Mouse (Mus musculus) heart, adult 11 months (tissue): ENCODE measurements around the gene Abcc4.
A peak's percentile ranks its signal among the peaks of the same experiment; 100 is the strongest.

ENCODE experiments used
- DNase-seq: peaks from one replicate; pipeline ENCODE4 v3.0.0; 2022

Abcc4 gene

DNA sequence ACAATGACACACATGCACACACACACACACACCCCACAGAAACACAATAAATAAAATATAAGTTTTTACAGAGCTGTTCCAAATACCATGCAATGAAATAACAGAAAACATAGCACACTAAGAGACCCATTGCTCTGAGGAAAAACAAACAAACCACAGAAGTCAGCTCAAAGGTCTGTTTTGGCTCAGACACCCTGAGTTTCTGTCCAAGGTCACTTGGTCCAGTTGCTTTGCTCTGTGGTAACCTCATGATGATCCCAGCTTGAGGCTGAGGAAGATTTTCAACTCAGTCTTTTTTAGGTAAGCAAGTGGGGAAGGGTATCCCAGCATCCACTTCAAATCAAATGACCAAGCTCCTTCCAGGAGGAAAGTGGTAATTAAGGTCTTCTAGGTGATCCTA lies 4.9 kb upstream of the Abcc4 start:
- DNase-seq = no peak

- DNase-seq = peak; percentile 98
Observed at GRCm38 (mm10) chr14:118709736-118710135, 3.7 kb upstream of the Abcc4 start.

GRCm38 (mm10) chr14:118708126-118708525 lies 2.1 kb upstream of the Abcc4 start:
- DNase-seq = no peak

DNA sequence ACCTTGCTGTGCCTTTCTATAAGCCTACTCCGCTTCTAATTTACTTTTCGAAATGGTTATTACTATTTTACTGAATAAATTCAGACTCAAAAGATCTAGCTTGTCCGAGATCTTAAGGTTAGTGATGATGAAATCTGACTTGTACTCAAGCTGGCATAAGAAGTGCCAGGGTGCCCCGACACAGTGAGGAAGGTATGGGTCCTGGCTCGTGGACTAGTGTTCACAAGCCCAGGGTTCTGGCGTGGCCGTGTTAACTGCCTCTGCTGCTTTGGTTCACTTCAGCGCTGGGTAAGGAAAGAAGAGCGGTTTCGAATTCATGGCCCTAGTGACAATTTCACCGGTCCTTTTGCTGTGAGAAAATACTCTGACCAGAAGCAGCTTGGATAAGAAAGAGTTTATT lies 943 bp upstream of the Abcc4 start:
- DNase-seq = no peak

DNA sequence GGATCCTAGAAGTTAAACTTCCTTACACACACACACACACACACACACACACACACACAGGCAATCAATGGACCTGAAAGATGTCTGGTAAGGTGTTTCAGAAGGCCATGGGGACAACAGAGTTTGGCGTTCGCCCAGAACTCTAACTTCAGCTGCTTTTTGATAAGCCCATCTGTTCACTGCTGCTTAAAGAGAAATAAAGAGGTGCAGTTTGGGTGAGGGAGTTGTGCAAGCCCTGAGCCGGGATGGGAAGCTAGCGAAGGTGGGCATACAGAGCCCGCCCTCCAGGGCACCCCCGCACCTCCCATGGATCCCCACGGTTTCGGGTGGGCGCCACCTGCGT lies 583 bp downstream of the Abcc4 start:
- DNase-seq = no peak

DNA sequence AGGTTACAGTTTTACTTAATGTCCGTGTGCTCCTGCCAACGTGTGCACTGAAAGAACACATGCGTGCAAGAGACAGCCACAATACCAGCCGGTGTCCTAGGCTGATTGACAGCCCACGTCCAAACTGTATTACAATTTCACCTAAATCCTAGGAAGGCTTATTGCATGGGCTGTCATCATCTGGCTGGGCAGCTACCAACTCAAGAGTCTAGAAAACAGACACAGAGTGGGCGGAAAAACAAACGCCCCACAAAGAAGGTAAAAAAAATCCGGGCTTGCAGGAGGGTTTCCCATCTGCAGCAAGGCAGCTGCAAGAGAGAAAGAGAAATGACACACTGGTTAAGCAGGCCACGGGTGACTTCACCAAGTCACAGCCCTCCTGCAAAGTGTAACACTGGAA lies 2.7 kb downstream of the Abcc4 start:
- DNase-seq = no peak

- DNase-seq = no peak
Observed at GRCm38 (mm10) chr14:118701991-118702608, 3.9 kb downstream of the Abcc4 start.

- no peak for DNase-seq
Observed at GRCm38 (mm10) chr14:118700576-118700975, 5.4 kb downstream of the Abcc4 start.

- DNase-seq = no peak
Observed at GRCm38 (mm10) chr14:118699963-118700362, 6.1 kb downstream of the Abcc4 start.

DNA sequence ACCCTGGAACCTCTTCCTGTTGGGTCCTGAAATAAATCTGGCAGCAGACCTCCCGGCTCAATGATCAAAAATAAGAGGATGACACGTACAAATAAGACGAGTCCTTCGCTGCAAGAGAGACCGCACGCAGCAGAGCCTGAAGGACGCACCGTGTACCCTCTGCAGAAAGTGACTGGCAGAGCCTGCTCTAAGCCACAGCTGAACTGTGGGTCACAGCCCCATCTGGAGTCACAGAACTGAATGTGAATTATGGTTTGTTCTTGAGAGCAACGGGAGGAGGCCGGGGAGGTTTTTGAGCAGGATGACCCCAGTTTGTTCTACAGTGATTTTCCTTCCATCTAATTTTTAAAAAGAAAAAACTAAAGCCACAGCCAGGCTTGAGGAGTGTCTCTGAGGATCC lies 6.5 kb downstream of the Abcc4 start:
- no peak for DNase-seq

DNA sequence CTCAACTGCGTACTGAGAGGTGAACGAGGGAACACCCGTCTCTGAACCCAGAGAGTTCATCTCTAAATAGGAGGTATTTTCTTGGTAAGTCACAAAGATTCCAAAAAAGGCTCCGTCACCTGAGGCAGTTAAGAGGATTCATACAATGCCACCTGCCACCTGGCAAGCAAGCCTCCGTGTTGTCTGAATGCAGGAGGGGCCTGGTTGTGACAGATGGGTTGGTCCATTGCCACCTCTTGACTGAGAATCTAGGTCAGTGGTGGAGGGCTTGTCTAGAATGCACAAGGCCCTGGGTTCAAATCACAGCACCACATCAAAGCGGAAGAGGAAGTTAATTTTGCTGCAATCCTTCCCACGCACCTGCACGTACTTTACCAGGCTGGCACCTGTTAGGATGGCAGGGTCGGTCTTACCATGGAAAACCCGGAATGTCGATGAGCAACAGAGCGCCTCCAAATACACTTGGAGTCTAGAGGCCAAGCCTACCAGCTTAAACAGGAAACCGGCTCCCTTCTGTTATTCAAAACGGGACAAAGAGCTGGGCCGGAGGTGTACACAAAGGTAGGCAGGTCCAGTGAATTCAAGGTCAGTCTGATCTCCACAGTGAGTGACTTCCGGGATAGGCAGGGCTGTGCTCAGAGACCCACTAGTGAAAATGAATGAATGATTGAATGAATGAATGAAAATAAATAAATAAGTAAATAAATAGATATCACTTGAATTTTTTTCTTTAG lies 9.3 kb downstream of the Abcc4 start:
- DNase-seq = no peak

- no peak for DNase-seq
Observed at GRCm38 (mm10) chr14:118695866-118696265, 10.2 kb downstream of the Abcc4 start.

- DNase-seq = no peak
Observed at GRCm38 (mm10) chr14:118694321-118694720, 11.7 kb downstream of the Abcc4 start.

DNA sequence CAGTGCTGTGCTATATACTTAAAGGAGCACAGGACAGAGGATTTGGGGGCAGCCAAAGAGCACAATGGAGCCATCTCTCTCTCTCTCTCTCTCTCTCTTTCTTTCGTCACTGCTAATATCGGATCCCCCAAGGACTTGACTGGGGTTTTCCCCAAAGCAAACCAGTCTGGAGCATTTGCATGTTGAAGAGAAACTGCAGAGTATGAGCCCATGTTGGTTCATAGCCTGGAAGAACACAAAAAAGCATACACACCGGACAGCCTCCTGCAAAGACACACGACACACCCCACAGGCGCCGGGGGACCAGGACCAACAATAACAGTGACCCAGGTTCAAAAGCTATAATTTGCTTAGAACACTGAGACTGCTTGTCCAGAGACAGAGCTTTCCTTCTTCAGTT lies 14.1 kb downstream of the Abcc4 start:
- no peak for DNase-seq

DNA sequence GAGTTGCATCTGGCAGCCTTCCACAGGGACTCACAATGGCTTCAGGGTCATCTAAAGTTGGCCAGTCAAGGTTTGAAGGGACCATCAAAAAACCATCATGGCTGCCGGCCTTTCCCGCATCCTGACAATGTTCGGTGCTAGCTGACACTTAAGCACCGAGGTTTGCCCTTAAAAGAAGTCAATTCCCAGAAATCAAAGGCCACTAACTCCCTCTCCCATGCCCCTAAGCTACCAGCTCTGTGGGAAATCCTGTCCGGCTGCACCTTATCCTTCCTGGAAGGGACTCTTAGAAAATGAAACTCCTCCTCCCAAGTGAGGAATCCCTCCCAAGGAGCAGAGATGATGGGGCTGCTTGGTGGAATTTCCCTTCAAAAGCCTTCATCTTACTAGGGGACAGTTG lies 14.6 kb downstream of the Abcc4 start:
- peak; percentile 94 for DNase-seq

DNA sequence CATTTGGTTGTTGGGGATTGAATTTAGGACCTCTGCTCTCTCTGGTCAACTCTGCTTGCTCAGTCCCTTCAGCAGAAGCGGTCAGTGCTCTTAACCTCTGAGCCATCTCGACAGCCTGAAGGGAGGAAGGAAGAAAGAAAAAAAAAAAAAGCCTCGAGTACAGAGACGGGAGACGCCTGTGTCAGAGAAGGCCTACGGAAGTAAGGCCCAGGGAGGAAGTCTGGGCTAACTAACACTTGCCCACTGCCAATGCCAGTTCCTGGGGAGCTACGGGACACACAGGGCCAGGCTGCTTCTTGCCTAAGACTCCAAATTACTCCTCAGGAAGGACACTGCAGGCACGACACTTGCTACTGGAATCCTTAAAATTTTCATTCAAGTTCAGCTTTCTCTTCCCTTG lies 15.1 kb downstream of the Abcc4 start:
- DNase-seq = peak; percentile 96

DNA sequence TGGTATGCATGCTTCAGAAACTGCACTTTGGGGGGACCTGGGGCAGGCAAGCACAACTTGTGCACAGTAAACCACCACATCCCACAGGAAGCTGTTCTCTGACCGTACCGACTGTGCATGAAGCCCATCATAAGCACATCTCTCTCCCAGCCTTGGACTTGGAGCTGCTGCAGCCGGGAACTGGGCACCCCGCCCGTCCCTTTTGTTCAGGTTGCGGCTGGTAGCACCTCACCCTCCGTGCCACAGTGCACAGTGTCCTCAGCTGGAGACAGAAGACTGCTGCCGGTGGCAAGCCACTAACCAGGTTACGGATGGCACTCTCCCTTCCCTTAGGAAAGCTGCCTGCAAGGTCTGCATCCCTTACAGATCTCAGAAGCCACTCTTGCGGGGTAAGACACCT lies 15.7 kb downstream of the Abcc4 start:
- peak; percentile 93 for DNase-seq

DNA sequence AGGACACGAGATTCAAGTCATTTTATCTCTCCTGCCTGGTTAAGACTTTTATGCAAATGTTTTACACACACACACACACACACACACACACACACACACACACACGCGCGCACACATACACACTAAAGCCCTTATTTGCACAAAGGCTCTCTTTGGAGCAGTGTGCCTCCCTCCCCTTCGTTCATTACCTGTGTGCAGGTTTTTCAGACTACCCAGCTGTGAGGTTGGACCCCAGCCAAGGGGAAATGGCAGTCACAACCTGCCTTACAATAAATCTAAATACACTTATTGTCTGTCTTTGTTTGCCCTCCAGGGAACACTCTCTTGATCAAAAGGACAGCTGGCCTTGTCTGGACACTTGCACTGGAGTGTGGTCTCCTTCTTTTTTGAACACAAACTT lies 17.4 kb downstream of the Abcc4 start:
- DNase-seq = no peak

- no peak for DNase-seq
Observed at GRCm38 (mm10) chr14:118686861-118687260, 19.2 kb downstream of the Abcc4 start.

DNA sequence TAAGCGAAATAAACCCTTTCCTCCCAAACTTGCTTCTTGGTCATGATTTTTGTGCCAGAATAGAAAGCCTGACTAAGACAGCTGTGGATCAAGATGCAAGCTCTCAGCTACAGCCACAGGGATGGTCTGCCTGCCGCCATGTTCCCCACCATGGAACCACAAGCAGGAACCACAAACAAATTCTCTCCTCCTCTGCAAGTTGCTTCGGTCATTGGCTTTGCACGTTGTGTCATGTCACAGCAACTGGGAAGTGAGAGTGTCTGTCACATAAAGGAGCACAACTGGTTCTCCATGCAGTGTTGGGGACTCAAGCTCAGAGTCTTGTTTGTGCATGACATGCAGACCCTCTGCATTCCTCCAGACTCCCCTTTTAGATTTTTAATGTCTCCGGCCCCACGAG lies 20.4 kb downstream of the Abcc4 start:
- DNase-seq = no peak

DNA sequence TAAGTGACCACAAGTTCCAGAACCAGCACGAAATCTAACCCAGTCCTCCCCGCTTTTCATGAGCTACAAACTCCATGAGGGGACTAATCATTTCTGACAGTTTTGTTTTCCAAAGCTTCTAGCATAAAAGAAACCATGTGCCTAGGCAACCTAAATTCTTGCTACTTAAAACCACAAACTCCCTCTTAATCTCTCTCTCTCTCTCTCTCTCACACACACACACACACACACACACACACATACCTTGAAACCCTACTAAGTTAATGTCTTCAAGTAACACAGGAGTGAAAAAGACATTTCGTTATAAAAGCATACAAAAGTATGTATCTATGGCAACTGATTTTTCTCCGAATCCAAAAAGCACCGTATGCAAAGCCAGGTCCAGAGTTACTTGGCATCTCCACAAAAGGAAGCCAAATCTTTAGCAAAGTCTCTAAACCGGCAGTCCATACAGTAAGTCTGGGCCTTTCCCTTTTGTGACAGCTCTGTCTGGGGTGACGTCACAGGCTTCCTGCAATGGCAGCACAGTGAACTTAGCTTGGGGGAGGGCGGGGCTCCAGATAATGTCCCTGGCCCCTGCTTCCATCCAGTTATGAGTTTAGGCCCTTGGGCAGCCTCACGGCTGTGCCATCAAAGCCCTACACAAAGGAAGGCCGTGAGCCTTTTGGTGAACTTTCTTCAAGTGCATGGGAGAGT lies 23.5 kb downstream of the Abcc4 start:
- no peak for DNase-seq

DNA sequence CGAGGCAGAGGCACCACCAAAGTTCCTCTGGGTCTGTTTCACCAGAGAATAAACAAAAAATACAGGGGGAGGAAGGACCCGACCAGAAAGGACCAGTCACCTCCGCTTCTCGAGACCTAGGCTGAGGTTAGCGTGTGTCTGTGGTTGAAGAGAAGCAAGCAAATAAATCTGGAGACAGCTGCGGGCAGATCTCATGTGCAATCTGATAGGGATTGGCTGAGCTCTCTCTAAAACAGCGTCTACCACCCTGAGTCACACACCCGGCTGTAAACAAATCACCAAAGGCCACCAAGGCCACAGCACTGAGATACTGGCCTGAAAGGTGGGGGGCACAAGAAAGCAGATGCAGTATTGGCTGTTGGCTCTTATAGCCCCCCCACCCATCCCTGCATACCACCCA lies 24.9 kb downstream of the Abcc4 start:
- DNase-seq = no peak

DNA sequence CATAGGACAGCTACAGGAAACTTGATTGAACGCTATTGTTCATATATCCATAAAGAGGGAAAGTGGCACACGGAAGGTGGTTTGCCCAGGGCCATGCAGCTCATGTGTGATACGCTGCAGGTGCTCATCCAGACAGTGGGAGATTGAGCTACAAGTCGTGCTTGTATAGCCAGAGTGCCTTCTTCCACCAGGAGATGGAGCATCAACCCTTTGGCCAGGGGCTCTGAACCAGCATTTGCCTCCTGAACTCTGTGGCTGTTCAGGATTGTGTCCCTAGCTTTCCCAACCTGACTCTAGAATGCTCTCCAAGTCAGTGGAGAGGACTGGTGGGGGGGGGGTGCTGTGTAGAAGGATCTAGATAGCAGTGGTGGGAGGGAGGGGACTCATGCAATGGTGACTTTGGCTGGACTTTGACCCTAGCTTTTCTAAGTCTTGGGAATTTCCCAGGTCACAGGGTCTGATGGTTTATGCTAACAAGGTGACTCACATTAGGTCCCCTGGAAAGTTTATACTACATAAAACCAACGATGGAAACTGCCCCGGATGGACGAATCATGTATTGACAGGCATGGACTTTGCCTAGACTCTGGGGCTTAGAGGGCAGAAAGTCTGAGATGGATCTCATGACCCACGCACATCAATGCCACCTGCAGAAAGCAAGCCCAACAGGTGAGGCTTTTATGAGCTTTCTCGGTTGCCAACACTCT lies 27.6 kb downstream of the Abcc4 start:
- DNase-seq = no peak
